Mouse (Mus musculus) liver, embryonic 16.5 days (tissue): ENCODE measurements around the gene Mkrn2. TPM values are rescaled to one million over a fixed set of nuclear protein-coding genes. Genes with fewer than 3 reads are reported as not detected.

Experiments
- ATAC-seq: fragments of 200-750 bp; cut with Nextera tagmentation; 2 replicates; pipeline ENCODE4 v1.8.0; 2017; ENCODE audit warnings: low read depth, mild to moderate bottlenecking, moderate number of reproducible peaks, moderate library complexity
- H3K27ac ChIP-seq: fragments of 300-500 bp; sonication (generic); 2 replicates; pipeline ENCODE4 v1.5.1; 2014; ENCODE audit warnings: mild to moderate bottlenecking, low read length
- H3K27me3 ChIP-seq: fragments of 300-500 bp; sonication (generic); 2 replicates; pipeline ENCODE4 v1.6.1; 2014; ENCODE audit warnings: low read depth, low read length, mixed read lengths; ENCODE audit not compliant: control insufficient read depth, insufficient read depth
- H3K36me3 ChIP-seq: fragments of 300-500 bp; sonication (generic); 2 replicates; pipeline ENCODE4 v1.6.1; 2014; ENCODE audit warnings: mild to moderate bottlenecking; ENCODE audit not compliant: control insufficient read depth, insufficient read depth
- H3K4me1 ChIP-seq: fragments of 300-500 bp; sonication (generic); 2 replicates; pipeline ENCODE4 v1.6.1; 2014; ENCODE audit warnings: low read depth, low read length, mixed read lengths; ENCODE audit not compliant: control insufficient read depth
- H3K4me2 ChIP-seq: fragments of 300-500 bp; sonication (generic); 2 replicates; pipeline ENCODE4 v1.6.1; 2014; ENCODE audit warnings: low read depth, low read length, mixed read lengths
- H3K4me3 ChIP-seq: fragments of 300-500 bp; sonication (generic); 2 replicates; pipeline ENCODE4 v1.5.1; 2014; ENCODE audit warnings: low read depth, mild to moderate bottlenecking, low read length
- H3K9ac ChIP-seq: fragments of 300-500 bp; sonication (generic); 2 replicates; pipeline ENCODE4 v1.6.1; 2014; ENCODE audit warnings: low read depth, low read length
- H3K9me3 ChIP-seq: fragments of 300-500 bp; sonication (generic); replicated peaks from 2 replicates; pipeline ENCODE4 v1.6.1; 2016; ENCODE audit warnings: low read length; ENCODE audit not compliant: control insufficient read depth
- WGBS: fragments of 180-500 bp; shearing (Covaris S2); extraction: QIAGEN DNeasy Blood & Tissue Kit; methylation state at CpG from one replicate; pipeline ENCODE4 v1.1.7; 2014; ENCODE audit not compliant: insufficient replicate concordance; 5-methylcytosine and 5-hydroxymethylcytosine counted together
- polyA plus RNA-seq: library from polyadenylated mRNA; unstranded; fragments of >200 nt; fragmentation: Nextera tagmentation; extraction: Ambion mirVana; gene quantifications from 2 replicates; pipeline ENCODE4 v1.2.1, GENCODE M21; 2015

Gene Mkrn2
- 7.8 and 8.6 TPM in 2 replicates for polyA plus RNA-seq

DNA sequence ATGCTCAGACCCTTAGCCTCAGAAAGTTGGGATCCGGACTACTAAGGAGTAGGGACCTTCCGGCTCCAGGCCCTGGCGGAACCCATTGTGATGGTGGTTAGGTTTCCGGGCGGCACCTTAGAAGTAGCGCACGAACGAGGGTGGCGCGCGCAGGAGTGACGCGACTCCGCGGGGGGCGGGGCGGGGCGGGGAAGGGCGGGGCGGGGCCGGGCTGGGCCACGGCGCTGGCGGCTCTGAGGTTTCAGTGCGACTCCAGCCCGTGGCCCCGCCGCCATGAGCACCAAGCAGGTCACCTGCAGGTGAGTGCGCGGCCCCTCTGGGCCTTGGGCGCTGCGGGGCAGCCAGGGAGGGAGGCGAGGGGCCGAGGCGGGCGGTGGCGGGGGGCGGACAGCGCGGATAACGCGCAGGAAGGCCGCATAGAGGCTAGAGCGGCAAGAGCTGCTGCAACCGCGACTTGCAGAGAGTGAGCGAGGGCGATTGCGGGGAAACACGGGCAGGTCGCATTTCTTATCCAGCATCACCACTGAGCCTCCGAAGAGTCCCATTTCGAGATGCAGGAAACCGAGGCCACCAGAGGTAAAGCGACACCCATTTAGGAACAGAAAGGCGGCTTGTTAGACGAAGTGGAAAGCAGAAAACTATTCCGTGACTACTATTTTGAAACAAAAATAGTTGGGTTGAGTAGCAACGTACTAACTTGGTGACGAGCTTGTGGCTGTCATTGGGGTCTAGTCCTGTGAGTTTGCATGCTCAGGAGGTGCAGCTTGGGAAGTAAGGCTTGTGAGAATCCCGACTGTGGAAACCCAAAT is at the start of gene Mkrn2:
Gene Mkrn2, plus strand, starts transcription at position 188 of the 809 bp plus-strand sequence.
- Histone ChIP-seq H3K36me3 (no peaks in the 10 kb centered on the region), H3K4me3 (peak within 1 kb of the TSS; percentile 84), H3K27ac (peak within 1 kb of the TSS; percentile 77), H3K27me3 (no peaks in the 10 kb centered on the region), H3K9ac (peak within 1 kb of the TSS; percentile 90), H3K4me2 (peak within 1 kb of the TSS; percentile 87), H3K9me3 (peaks cover 2% of the 10 kb centered on the region; the same call in 1 of the 2 replicates), H3K4me1 (peaks cover 8% of the 10 kb centered on the region)
- under 1% methylated on average over 59 of the region's 61 CpGs for WGBS
- ATAC-seq: peak; percentile 94

DNA sequence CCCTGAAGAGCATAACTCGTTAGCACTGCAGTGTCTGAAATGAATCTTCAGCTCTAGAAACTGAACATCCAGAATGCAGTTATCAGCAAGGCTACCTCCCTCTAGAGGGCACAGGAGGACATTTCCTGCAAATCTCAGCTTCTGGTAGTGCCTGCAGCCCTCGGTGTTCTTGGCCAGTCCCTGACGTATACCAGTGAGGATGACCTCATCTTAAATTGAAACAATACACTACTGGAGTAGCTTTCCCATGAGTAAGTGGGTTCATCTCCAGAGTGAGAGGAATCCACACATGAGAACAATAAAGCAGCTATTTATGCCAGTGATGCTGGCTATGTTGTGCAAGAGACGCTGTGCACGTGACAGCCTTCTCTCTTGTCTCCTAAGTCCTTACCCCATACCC is 46.2 kb upstream of the Mkrn2 start:
- Histone ChIP-seq H3K4me1 (no peaks in the 10 kb centered on the region), H3K9ac (no peak overlapping the region), H3K36me3 (peaks cover 4% of the 10 kb centered on the region), H3K9me3 (no peaks in the 10 kb centered on the region), H3K27ac (no peak overlapping the region), H3K4me2 (no peak overlapping the region), H3K27me3 (no peaks in the 10 kb centered on the region), H3K4me3 (no peak overlapping the region)
- no peak for ATAC-seq
- 55% methylated on average over 5 of the region's 5 CpGs for WGBS

DNA sequence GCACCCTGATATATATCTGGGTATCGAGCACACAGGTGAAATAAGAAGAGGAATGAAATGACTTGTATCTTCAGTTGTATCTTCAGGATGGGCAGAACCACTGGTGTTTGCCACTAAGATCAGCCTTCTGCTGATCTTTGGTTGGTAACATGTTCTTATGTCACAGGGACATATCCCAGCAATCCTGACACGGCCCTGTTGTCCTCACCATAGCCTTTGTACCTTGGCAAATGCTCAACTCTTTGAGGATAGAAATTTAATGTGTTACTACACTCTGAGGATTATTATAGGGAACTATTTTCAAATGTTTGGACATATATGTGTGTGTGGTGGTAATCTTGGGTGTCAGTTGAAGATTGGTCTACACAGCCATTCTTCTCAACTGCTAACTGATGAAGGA is 43.5 kb upstream of the Mkrn2 start:
- Histone ChIP-seq H3K36me3 (peaks cover 4% of the 10 kb centered on the region), H3K27me3 (no peaks in the 10 kb centered on the region), H3K4me3 (no peak overlapping the region), H3K4me1 (no peaks in the 10 kb centered on the region), H3K9ac (no peak overlapping the region), H3K4me2 (no peak overlapping the region), H3K27ac (no peak overlapping the region), H3K9me3 (no peaks in the 10 kb centered on the region)
- ATAC-seq: no peak
- 64% methylated on average over 2 of the region's 2 CpGs for WGBS

DNA sequence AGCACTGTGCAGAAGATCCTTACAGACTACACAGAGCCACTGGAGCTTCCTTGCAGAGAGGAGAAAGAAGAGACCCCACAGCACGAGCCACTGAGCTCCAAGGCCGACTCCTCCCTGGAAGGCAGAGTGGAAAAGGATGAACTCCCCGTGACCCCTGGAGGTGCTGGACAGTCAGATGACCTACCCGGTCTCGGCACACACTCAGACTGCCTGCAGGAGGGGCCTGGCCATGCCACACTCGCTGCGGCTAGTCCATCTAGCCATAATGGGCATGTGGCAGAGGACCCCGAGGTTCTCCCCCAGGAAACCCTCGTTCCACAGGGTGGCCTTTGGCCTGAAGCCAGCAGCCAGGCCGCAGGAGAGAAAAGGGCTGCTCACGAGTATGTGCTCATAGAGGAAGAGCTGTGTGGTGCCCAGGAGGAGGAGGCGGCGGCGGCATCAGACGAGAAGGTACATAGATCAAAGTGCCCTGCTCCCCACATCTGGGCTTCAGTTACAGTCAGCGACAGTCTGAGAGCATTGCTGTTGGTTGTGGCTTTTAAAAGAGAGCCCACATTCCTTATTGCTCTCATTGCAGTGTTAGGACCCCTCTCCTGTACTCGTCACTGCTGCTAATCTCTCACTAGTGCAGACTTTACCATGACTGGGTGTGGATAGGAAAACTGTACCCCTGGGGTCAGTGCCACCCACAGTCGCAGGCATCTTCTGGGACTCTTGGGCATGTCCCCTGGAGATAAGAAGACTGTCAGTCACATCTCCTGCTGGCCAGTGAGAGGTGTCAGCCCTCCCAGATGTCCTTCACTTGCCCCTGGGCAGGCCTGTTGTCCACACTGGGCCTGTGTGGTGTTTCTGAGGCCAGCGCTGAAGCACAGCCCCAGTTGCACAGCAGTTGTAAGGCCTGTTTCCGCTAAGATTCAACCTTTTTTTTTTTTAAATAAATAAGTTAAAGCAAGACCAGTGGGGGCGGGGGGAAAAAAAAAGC is 41.8 kb upstream of the Mkrn2 start:
- no peak overlapping the region for H3K4me3 ChIP-seq
- H3K27ac ChIP-seq: no peak overlapping the region
- no peaks in the 10 kb centered on the region for H3K9me3 ChIP-seq
- no peaks in the 10 kb centered on the region for H3K27me3 ChIP-seq
- peaks cover 4% of the 10 kb centered on the region for H3K36me3 ChIP-seq
- no peaks in the 10 kb centered on the region for H3K4me1 ChIP-seq
- no peak overlapping the region for H3K9ac ChIP-seq
- no peak for ATAC-seq
- no peak overlapping the region for H3K4me2 ChIP-seq
- 61% methylated on average over 21 of the region's 21 CpGs for WGBS

DNA sequence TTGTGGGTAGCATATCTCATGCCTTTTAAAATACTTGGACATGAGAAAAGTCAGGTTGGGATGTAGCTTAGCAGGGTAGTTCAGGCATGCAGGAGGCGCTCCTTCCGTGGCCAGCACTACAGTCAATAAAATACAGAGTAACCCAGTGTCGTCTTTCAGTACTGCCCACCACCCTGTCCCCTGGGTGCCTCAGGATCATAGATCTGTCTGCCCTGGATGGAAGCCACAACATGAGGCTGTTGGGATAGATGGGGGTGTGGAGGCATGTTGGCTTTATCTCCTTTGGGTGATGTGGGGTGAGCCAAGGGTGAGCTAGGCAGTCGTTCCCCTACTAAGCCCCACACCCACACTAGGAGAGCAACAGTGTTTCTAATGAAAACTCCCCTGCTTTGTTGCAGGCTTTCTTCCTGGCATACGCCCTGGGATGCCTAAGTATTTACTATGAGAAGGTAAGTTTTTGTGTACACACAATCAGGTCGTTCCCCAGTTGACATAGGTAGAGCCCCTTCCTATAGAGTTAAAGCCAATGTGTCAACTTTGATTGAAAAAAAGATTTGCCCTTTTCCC is 36.1 kb upstream of the Mkrn2 start:
- WGBS: 72% methylated on average over 6 of the region's 6 CpGs
- Histone ChIP-seq H3K4me1 (no peaks in the 10 kb centered on the region), H3K4me3 (no peak overlapping the region), H3K9me3 (peaks cover 3% of the 10 kb centered on the region; the same call in 1 of the 2 replicates), H3K27ac (no peak overlapping the region), H3K36me3 (peaks cover 20% of the 10 kb centered on the region), H3K4me2 (no peak overlapping the region), H3K9ac (no peak overlapping the region), H3K27me3 (no peaks in the 10 kb centered on the region)
- ATAC-seq: no peak

DNA sequence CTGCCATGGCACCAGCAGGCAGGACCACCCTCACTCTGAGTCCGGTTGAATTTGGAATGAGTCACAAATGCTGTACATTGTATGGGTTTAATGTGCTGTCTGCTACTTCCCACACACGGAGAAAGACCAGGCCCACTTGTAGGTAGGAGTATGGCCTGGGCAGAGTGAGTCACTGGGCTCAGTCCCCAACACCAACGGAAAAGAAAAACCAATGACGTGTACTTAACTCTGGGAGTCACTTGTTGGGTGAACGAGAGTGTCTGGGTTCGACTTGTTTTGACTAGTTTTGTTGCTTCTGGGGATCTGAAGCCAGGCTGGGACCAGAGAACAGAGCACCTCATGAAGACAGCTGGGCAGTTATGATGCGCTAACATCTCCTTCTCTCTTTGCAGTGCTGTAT is 27.5 kb upstream of the Mkrn2 start:
- H3K4me3 ChIP-seq: no peak overlapping the region
- no peak overlapping the region for H3K27ac ChIP-seq
- WGBS: 78% methylated on average over 7 of the region's 7 CpGs
- no peak for ATAC-seq
- peaks cover 14% of the 10 kb centered on the region for H3K36me3 ChIP-seq
- no peak overlapping the region for H3K4me2 ChIP-seq
- no peaks in the 10 kb centered on the region for H3K4me1 ChIP-seq
- H3K9ac ChIP-seq: no peak overlapping the region
- no peaks in the 10 kb centered on the region for H3K27me3 ChIP-seq
- no peaks in the 10 kb centered on the region for H3K9me3 ChIP-seq

DNA sequence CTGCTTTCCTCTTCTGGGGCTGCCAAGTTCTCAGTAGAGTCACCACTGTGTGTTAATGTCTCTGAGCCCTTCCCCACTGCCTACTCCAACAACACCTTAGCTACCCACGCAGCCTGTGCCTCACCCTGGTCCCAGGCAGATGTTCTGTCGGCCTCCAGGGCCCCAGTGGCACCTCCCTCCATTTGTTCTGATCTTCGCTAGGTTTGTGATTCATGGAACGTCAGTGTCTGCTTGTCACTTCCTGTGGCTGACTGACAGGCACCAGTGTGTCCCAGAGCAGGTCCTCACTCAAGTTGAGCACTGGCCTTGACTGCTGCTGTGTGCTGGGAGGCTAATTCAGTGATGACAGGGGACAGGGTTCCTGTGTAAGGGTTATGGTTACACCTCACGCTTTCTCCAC is 24.3 kb upstream of the Mkrn2 start:
- WGBS: 56% methylated on average over 5 of the region's 5 CpGs
- Histone ChIP-seq H3K27ac (no peak overlapping the region), H3K4me1 (no peaks in the 10 kb centered on the region), H3K36me3 (peaks cover 5% of the 10 kb centered on the region; the same call in 1 of the 2 replicates), H3K9ac (no peak overlapping the region), H3K4me3 (no peak overlapping the region), H3K9me3 (no peaks in the 10 kb centered on the region), H3K27me3 (no peaks in the 10 kb centered on the region), H3K4me2 (no peak overlapping the region)
- no peak for ATAC-seq

DNA sequence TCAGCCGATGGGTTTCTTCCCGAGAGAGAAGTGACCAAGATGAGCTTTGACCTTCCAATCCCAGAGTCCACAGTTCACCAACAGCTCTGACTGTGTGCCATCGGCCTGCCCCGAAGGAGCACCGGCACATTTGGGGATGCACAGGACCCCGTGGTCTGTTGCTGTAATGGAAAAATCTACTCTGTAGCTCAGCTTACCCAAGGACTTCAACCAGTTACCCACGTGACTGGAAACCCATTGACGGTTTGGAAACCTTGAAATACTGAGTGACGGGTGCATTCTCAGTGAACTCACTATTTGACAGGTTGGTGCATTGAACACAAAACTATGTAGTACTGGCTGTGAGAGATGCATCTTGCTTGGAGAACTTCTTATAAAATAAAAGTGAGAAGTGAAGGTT is 23.8 kb upstream of the Mkrn2 start:
- no peak overlapping the region for H3K9ac ChIP-seq
- no peaks in the 10 kb centered on the region for H3K4me1 ChIP-seq
- H3K27me3 ChIP-seq: no peaks in the 10 kb centered on the region
- H3K4me2 ChIP-seq: no peak overlapping the region
- ATAC-seq: no peak
- H3K27ac ChIP-seq: no peak overlapping the region
- 80% methylated on average over 9 of the region's 9 CpGs for WGBS
- H3K9me3 ChIP-seq: no peaks in the 10 kb centered on the region
- H3K36me3 ChIP-seq: peaks cover 5% of the 10 kb centered on the region; the same call in 1 of the 2 replicates
- no peak overlapping the region for H3K4me3 ChIP-seq
